Mouse (Mus musculus) monocyte, adult 5-6 weeks (primary cell): Measurements from ENCODE around the gene Zmynd19. TPM values are rescaled to one million over a fixed set of nuclear protein-coding genes. Genes with fewer than 3 reads are reported as not detected.
A peak's percentile ranks its signal among the peaks of the same experiment; 100 is the strongest.

ENCODE experiments used
- ATAC-seq: fragments of 153-309, 156-312 bp; replicated peaks from 2 replicates; pipeline ENCODE4 v1.8.0; 2017; ENCODE audit warnings: mild to moderate bottlenecking; ENCODE audit not compliant: low TSS enrichment, insufficient number of reproducible peaks, severe bottlenecking, poor library complexity, low FRiP score
- total RNA-seq: library from RNA; stranded (forward); fragments of 200-1000, 200-491, 200-594 nt; gene quantifications from 3 replicates; pipeline ENCODE4 v1.2.3, GENCODE M21; 2017

Zmynd19 gene
- 3.3 to 10.5 TPM (median 7.3 TPM) in 3 replicates for total RNA-seq

GRCm38 (mm10) chr2:24949421-24950188 lies at the start of gene Zmynd19:
Gene Zmynd19 (plus strand): TSS chr2:24949792.
- peak; percentile 96 for ATAC-seq

GRCm38 (mm10) chr2:24901055-24901454 lies 48.5 kb upstream of the Zmynd19 start:
- no peak for ATAC-seq

- no peak for ATAC-seq
These were observed 46.6 kb upstream of the Zmynd19 start for GRCm38 (mm10) chr2:24902999-24903398.

GRCm38 (mm10) chr2:24904823-24905652 lies 44.6 kb upstream of the Zmynd19 start:
- no peak for ATAC-seq

GRCm38 (mm10) chr2:24905653-24906155 lies 43.9 kb upstream of the Zmynd19 start:
- ATAC-seq = no peak

- peak; percentile 71 for ATAC-seq
These were observed 39.1 kb upstream of the Zmynd19 start for GRCm38 (mm10) chr2:24910481-24910880.

GRCm38 (mm10) chr2:24912189-24912588 lies 37.4 kb upstream of the Zmynd19 start:
- no peak for ATAC-seq

- ATAC-seq = no peak
These were observed 37.0 kb upstream of the Zmynd19 start for GRCm38 (mm10) chr2:24912589-24912988.

- ATAC-seq = no peak
These were observed 34.8 kb upstream of the Zmynd19 start for GRCm38 (mm10) chr2:24914762-24915161.

- ATAC-seq = peak; percentile 77
These were observed 30.4 kb upstream of the Zmynd19 start, which contains the start of gene Ehmt1 for GRCm38 (mm10) chr2:24918930-24919838. Gene Ehmt1 (minus strand): TSS chr2:24919614.

- no peak for ATAC-seq
These were observed 29.8 kb upstream of the Zmynd19 start for GRCm38 (mm10) chr2:24919839-24920175.

GRCm38 (mm10) chr2:24923561-24923960 lies 26.0 kb upstream of the Zmynd19 start:
- no peak for ATAC-seq

- no peak for ATAC-seq
These were observed 24.3 kb upstream of the Zmynd19 start for GRCm38 (mm10) chr2:24925284-24925683.

- no peak for ATAC-seq
These were observed 23.1 kb upstream of the Zmynd19 start for GRCm38 (mm10) chr2:24926345-24926964.

GRCm38 (mm10) chr2:24926965-24927358 lies 22.6 kb upstream of the Zmynd19 start:
- ATAC-seq = no peak

- ATAC-seq = no peak
These were observed 21.6 kb upstream of the Zmynd19 start for GRCm38 (mm10) chr2:24927810-24928479.

GRCm38 (mm10) chr2:24929119-24929518 lies 20.5 kb upstream of the Zmynd19 start:
- ATAC-seq = no peak

- ATAC-seq = no peak
These were observed 20.0 kb upstream of the Zmynd19 start for GRCm38 (mm10) chr2:24929593-24929992.
